Mouse (Mus musculus): ENCODE measurements around the gene Fh1. TPM values are rescaled to one million over a fixed set of nuclear protein-coding genes. Genes with fewer than 3 reads are reported as not detected.

Fh1 gene
- 100 to 1,000 TPM; 106 to 187 (median 148) TPM for total RNA-seq (2022)

DNA sequence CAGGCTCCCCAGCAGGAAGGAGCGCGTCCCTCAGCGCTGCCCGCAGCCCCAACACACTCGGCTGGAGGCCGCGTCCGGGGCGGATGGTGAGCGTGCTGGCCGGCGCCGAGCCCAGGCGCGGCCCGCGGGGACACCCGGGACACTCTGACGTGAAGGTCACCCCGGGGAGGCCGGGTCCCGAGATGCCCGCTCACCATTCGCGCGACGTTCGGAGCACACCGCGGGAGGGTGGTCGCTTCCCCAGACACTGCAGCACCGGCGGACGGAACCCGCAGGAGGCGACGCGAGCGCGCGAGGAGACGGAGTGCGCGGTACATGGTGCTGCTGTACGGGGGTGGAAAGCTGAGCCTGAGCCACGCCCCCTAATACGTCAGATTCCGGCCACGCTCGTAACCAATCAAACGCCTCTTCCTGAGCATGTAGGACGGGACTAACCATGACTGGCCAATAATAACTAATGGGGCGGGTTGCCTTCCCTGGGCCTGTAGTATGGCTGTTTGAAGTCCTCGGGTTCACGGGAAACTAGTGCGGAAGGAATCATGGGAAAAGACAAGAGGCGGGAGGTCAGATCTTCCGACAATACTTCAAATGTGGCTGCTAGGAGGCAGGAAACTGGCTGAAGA, at the start of gene Fh1:
Gene Fh1 (minus strand): TSS at position 379 of the 623 bp plus-strand sequence.
- DNase-seq = peak; percentile 96

DNA sequence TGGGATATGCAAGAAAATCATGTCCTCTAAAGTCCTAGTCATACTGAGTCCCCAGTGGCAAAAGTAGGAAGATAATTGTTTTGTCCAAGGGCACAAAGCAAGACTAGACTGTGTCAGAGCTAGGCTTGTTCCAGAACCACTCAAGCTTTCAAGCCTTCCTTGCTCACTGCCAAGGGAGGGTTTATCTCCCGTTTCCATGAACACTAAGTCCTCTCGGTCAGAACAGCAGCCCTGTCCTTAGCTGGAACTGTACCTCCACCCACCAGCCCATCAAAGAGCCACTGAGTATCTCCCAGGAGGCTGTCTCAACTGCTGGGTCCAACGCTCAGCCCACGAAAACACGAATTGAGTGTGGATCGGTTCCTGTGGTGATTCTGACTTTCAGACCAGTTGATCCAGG, 49.7 kb upstream of the Fh1 start:
- no peak for DNase-seq

- DNase-seq = no peak
Measured at GRCm38 (mm10) chr1:175673563-175674325, 48.3 kb upstream of the Fh1 start.

DNA sequence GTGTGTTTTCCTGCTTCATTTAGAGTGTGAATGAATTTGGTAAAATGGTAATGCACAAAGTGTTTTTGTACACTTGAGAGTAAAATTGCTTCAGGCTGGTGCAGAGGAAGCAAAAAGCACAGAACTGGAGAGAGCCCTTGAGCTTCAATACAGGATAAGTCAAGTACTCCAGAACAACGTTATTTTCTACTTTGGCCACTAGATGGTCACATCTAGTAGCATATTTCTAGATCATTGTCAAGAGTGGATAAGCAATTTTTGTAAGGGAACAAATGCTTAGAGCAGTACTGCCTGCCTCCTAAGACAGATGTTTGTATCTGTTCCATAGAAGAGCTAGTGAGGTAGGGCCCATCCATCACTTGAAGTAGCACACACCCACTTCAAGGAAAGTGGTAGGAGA, 46.2 kb upstream of the Fh1 start:
- no peak for DNase-seq

DNA sequence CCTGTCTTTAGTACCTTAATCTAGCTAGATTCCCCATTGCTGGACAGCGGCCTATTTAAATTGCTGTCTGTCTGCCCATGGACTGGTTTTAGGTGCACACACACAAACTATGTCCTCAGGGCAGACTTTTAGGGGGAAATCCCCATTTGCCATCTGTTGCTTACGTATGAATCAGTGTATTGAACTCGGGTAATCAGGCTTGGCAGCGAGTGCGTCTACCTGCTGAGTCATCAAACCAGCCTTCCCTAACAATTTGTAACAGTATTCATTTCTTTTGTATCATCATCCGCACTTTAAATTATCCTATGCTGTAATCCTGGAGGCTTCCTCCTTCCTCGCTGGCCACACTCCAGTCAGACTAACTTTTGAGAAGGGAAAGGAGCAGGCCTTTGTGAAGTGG, 44.6 kb upstream of the Fh1 start:
- DNase-seq = no peak

- no peak for DNase-seq
Measured at GRCm38 (mm10) chr1:175669456-175669855, 44.0 kb upstream of the Fh1 start.

DNA sequence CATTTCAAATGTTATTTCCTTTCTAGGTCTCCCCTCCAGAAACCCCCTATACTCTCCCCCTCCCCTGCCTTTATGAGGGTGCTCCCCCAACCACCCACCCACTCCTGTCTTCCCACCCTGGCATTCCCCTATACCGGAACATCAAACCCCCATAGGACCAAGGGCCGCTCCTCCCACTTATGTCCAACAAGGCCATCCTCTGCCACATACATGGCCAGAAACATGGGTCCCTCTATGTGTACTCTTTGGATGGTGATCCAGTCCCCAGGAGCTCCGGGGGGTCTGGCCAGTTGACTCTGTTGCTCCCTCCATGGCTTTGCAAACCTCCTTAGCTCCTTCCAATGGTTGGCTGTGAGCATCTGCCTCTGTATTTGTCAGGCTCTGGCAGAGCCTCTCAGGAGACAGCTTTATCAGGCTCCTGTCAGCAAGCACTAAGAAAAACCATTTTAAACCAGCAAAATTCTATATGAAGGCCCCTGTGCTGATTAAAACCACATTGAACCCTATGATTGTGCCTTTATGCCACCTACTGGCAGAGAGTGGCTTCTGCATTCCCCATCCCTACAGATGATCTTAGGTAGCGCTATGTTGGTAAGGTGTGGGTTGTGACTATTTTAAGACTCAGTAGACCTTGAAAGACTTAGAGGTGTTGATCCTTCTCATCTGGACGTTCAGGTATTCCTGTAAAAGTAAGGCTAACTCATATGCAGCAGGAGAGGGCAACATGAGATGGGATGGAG, 43.4 kb upstream of the Fh1 start:
- DNase-seq = no peak

DNA sequence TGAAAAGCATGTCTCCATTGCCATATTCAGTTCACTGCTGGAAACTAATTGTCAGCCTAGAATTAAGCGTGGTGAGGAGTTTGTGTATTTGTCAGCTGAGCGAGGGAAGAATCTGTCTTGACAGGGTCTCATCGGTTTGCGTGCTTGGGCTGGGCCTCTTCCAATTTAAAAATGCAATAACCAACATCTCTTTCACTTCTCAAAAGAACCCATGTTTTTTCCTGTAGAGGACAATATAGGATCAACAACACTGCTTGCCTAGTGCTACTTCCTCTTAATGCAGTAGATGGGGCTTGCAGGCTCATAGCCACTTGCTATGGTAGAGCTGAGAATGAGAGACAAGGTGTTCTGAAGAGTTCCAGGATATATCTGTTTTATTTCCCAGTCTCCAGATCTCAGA, 34.5 kb upstream of the Fh1 start:
- DNase-seq = no peak

DNA sequence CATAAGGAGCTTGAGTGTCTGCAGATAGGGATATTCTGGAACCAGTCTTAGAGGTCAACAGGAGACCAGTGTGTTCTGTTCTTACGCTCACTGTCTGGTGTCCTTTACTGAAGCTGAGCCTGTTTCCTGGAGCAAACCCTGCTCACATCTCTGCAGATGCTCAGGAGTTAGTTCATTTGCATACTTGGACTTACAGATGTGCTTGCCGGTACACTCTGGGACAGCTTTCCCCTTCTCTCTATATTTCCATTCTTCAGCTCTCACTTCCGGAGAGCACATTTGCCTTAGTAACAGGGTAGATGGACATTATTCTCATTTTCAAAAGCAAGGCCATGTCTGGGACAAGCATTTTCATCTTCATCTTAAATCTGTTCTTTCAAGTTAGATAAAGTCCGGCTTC, 23.2 kb upstream of the Fh1 start:
- DNase-seq = no peak

DNA sequence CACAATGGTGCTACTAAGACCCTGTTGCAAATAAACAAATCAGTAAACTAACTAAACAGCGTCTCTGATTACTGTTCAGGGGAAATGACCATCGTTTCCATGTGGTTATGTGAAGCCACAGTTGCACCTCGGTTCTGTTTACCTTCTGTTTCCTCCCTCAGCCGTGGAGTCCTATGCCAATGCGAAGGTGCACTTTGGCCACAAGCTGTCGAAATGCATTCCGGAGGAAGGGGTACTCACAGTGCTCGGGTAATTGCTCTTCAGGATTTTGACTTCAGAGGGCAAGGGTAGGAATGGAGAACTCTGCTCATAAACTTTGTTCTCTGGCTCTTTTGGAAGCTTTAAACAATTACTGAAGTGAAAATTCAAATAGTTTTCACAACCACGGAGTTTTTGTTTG, 21.5 kb upstream of the Fh1 start:
- no peak for DNase-seq

GRCm38 (mm10) chr1:175643496-175644265, 18.2 kb upstream of the Fh1 start:
- DNase-seq = no peak

DNA sequence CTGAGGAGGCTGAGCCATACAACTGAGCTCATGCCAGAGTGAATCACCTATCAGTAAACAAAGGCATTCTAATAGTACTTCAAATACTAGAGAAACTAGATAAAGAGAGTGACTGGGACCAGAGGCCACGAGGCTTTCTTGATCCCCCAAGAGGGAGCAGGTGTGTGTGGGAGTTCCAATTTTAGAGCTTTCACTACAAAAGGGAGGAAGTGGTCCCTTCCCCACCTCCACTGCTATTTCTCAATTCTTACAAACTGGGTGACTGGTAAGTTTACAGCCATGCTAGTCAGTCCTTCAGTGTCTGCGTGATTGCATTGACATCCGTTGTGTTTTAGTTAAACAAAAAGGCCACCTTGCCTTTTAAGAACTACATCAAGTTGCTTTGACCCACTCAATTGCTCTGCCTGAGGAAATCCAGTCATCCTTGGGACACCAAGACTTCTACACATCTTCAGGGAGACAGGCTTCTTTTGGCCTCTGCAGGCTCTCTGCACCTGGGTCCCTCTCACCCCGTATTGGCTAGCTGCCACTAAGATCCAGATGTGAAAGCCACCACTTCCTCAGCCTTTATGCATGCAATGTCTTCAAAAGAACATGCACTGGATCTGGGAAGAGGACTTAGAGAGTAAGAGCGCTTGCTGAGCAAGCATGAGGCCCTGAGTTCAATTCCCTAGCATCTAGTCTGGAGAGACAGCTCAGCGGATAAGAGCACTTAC, 15.2 kb upstream of the Fh1 start:
- DNase-seq = no peak

- no peak for DNase-seq
Measured at GRCm38 (mm10) chr1:175639072-175639471, 13.6 kb upstream of the Fh1 start.

DNA sequence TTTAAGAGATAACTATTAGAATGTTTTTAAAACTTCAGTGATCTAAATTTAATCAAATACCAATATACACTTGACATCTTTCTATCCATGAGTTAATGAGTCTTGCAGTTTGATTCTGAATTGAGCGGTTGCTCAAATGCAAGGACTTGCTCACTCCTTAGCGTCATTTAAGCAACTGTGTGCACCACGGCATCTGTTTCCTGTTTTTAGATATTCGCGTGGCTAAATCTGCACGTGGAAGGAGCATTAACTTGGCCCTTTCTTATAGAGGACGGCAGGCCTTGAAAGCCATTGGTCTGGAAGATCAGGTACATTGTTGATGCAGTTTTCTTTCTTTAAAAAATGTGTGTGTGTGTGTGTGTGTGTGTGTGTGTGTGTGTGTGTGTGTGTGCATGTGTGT, 12.2 kb upstream of the Fh1 start:
- DNase-seq = no peak

- DNase-seq = no peak
Measured at GRCm38 (mm10) chr1:175632470-175632869, 7.0 kb upstream of the Fh1 start.

DNA sequence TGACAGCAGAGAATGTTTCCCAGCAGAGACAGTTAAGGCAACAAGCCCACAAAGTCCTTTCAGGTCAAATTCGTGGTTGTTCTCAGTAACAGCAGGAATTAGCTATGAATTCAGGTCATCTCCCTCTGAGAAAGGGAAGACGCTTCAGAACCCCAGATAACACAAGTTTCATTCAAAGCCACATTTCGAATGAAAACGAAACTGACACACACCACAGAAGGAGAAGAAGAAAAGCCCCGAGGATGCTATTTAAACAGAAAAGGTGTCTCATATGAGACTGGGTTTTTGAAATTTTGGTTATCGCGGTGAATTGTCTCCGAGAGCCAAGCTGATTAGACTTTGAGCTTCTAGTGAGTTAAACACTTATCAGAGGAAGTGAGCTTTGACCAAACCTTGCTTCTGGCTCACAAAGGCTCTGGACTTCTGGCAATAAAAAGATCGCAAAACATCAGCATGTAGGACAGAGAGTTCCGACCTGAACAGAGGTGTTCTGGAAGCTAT, 6.3 kb upstream of the Fh1 start:
- no peak for DNase-seq

- no peak for DNase-seq
Measured at GRCm38 (mm10) chr1:175631080-175631479, 5.6 kb upstream of the Fh1 start.

DNA sequence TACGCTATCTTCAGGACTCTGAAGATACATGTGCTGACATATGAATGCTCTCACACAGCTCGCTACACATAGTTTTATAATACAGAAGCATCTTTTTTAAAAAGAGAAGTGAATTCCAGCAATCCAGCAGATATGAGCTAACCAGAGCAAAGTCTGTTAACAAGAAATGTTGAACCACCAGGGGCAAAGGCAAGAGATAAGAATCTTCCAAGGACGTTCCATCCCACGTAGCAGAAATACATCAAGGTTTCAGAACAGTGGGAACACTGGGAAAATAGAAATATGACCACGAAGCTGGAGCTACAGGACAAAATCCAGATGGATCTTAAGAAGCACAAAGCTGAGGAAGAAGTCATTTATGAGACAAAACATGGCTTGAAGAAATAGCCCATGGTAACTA, 4.9 kb upstream of the Fh1 start:
- no peak for DNase-seq

- DNase-seq = no peak
Measured at GRCm38 (mm10) chr1:175629248-175629647, 3.8 kb upstream of the Fh1 start.

GRCm38 (mm10) chr1:175625990-175626692, 706 bp upstream of the Fh1 start:
- DNase-seq = no peak

GRCm38 (mm10) chr1:175623656-175624055, 1.8 kb downstream of the Fh1 start:
- DNase-seq = no peak

Data from adrenal gland, adult 8-10 months (tissue).